Mouse (Mus musculus): ENCODE results near the gene Trabd2b. TPM values are rescaled to one million over a fixed set of nuclear protein-coding genes. Genes with fewer than 3 reads are reported as not detected.
A peak's percentile ranks its signal among the peaks of the same experiment; 100 is the strongest.

Trabd2b gene
- total and polyA plus RNA-seq, 2 experiments from 2014 or later: 4.5 to 10.5 TPM

DNA sequence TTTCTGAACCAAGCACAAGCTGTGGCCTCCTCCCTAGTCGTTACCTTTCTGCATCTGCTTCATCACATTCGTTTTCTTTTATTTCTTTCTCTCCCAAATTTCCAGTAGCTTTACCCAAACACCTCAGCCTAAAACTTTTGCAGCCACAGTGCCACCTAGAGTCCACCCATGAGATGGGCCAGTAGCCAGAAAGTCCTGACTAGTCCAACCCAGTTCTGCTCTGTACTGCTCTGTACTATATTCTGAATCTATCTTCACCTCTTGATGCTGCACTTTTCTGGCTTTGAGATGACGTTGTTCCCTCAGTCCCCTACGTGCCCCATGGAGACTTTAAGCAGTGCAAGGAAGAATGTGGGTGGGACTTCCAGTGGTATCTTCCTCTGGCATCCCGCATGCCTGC, 229.4 kb downstream of the Trabd2b start:
- H3K4me3 ChIP-seq (ENCODE audit: low read depth, low read length): no peak overlapping the region
- DNase-seq (ENCODE audit: low spot score) (peak; percentile 58), ATAC-seq (ENCODE audit: insufficient read depth, low read depth) (peak; percentile 57)
- no peak overlapping the region for H3K27ac ChIP-seq (ENCODE audit: low read depth)
- TF ChIP-seq EP300 (IDR thresholded peaks at IDR 0.05; ENCODE audit: low read depth): no peak
- TF ChIP-seq CTCF (IDR thresholded peaks at IDR 0.05; ENCODE audit: low read depth): peak; percentile 76
- no peaks in the 10 kb centered on the region for H3K9me3 ChIP-seq (replicated peaks; ENCODE audit: control insufficient read depth, low read length)
- 0 out of 2 replicates have a peak, but pooled peaks cover 12% of the 10 kb centered on the region for H3K27me3 ChIP-seq (ENCODE audit: control insufficient read depth, insufficient read depth, low read length)
- H3K36me3 ChIP-seq (replicated peaks; ENCODE audit: control insufficient read depth, insufficient read depth, low read length): no peaks in the 10 kb centered on the region
- no peak overlapping the region for H3K4me2 ChIP-seq (ENCODE audit: low read depth, low read length)
- no peaks in the 10 kb centered on the region for H3K4me1 ChIP-seq (ENCODE audit: control insufficient read depth, insufficient read depth)
- no peak overlapping the region for H3K9ac ChIP-seq (replicated peaks; ENCODE audit: low read depth, low read length)
- 18% methylated on average over 5 of the region's 5 CpGs for WGBS

DNA sequence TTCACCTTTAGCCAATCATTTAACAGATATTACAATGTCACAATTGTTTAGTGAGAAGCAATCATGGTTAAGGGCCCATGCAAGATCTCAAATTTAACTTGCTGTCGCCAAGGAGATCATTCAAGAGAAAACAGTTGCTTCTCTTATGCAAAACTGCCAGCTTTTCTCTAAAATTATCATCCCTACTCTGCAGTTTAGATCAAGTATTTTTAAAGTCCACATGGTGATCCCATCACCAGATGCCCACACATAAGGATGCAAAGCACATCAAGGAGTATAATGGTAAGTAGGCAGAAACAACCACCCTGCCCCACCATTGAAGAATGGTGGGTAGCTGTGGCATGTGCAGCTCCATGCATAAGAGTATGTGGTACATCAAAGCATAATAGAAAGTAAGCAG, 229.8 kb downstream of the Trabd2b start:
- ATAC-seq (ENCODE audit: insufficient read depth, low read depth) (no peak), DNase-seq (ENCODE audit: low spot score) (no peak)
- H3K9me3 ChIP-seq (replicated peaks; ENCODE audit: control insufficient read depth, low read length): no peaks in the 10 kb centered on the region
- H3K36me3 ChIP-seq (replicated peaks; ENCODE audit: control insufficient read depth, insufficient read depth, low read length): no peaks in the 10 kb centered on the region
- no peak overlapping the region for H3K4me3 ChIP-seq (ENCODE audit: low read depth, low read length)
- H3K4me2 ChIP-seq (ENCODE audit: low read depth, low read length): no peak overlapping the region
- H3K27ac ChIP-seq (ENCODE audit: low read depth): no peak overlapping the region
- H3K27me3 ChIP-seq (ENCODE audit: control insufficient read depth, insufficient read depth, low read length): 0 out of 2 replicates have a peak, but pooled peaks cover 12% of the 10 kb centered on the region
- H3K4me1 ChIP-seq (ENCODE audit: control insufficient read depth, insufficient read depth): no peaks in the 10 kb centered on the region
- TF ChIP-seq CTCF (IDR thresholded peaks at IDR 0.05; ENCODE audit: low read depth): no peak
- TF ChIP-seq EP300 (IDR thresholded peaks at IDR 0.05; ENCODE audit: low read depth): no peak
- WGBS: 89% methylated on average over 1 of the region's 1 CpGs
- H3K9ac ChIP-seq (replicated peaks; ENCODE audit: low read depth, low read length): no peak overlapping the region

DNA sequence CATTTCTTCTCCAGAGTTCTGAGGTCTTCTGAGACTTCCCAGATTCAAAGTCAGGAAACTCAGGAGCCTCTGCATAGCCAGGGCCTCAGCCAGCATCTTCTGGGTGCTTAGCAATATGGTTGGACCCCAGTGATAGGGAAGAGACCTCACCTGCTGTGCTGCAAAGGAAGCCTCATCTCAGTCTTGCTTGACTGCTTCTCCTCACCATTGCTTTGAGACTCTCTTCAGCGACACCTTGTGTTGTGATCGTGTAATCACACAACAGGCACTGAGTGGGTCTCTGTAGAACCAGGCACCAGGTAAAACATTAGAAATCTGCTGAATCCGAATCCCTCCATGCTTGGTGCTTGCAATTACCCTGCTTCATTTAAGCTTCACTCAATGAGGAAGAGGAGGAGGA, 230.6 kb downstream of the Trabd2b start:
- DNase-seq (ENCODE audit: low spot score) (no peak), ATAC-seq (ENCODE audit: insufficient read depth, low read depth) (0 out of 2 replicates have a peak, but pooled peaks have one; percentile 20)
- 7% methylated on average over 3 of the region's 3 CpGs for WGBS
- no peaks in the 10 kb centered on the region for H3K9me3 ChIP-seq (replicated peaks; ENCODE audit: control insufficient read depth, low read length)
- H3K4me3 ChIP-seq (ENCODE audit: low read depth, low read length): no peak overlapping the region
- H3K4me2 ChIP-seq (ENCODE audit: low read depth, low read length): no peak overlapping the region
- H3K4me1 ChIP-seq (ENCODE audit: control insufficient read depth, insufficient read depth): no peaks in the 10 kb centered on the region
- no peaks in the 10 kb centered on the region for H3K36me3 ChIP-seq (replicated peaks; ENCODE audit: control insufficient read depth, insufficient read depth, low read length)
- no peak overlapping the region for H3K27ac ChIP-seq (ENCODE audit: low read depth)
- no peak overlapping the region for H3K9ac ChIP-seq (replicated peaks; ENCODE audit: low read depth, low read length)
- peaks cover 16% of the 10 kb centered on the region for H3K27me3 ChIP-seq (ENCODE audit: control insufficient read depth, insufficient read depth, low read length)
- TF ChIP-seq EP300 (IDR thresholded peaks at IDR 0.05; ENCODE audit: low read depth) (no peak), CTCF (IDR thresholded peaks at IDR 0.05; ENCODE audit: low read depth) (peak; percentile 81)

DNA sequence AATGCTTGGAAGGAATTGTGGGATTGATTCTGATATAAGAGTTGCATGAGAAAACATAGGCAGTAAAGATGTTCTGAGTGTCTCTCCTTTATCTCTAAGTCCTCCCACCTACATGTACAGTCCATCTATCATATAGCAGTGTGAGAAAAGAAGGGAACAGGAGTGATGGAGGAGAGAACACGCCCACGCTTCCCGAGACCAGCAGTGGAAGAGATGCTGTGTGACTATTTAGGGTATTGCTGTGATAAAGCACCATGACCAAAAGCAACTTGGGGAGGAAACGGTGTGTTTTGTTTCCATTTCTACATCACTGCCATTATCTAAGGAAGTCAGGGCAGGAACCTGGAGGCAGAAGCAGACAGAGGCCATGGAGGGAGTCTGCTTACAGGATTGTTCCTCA, 235.9 kb downstream of the Trabd2b start:
- H3K4me3 ChIP-seq (ENCODE audit: low read depth, low read length): no peak overlapping the region
- H3K27ac ChIP-seq (ENCODE audit: low read depth): no peak overlapping the region
- H3K27me3 ChIP-seq (ENCODE audit: control insufficient read depth, insufficient read depth, low read length): peaks cover 26% of the 10 kb centered on the region
- DNase-seq (ENCODE audit: low spot score): no peak
- no peak overlapping the region for H3K4me2 ChIP-seq (ENCODE audit: low read depth, low read length)
- no peak for ATAC-seq (ENCODE audit: insufficient read depth, low read depth)
- TF ChIP-seq CTCF (IDR thresholded peaks at IDR 0.05; ENCODE audit: low read depth) (no peak), EP300 (IDR thresholded peaks at IDR 0.05; ENCODE audit: low read depth) (no peak)
- no peaks in the 10 kb centered on the region for H3K36me3 ChIP-seq (replicated peaks; ENCODE audit: control insufficient read depth, insufficient read depth, low read length)
- WGBS: 61% methylated on average over 4 of the region's 4 CpGs
- no peak overlapping the region for H3K9ac ChIP-seq (replicated peaks; ENCODE audit: low read depth, low read length)
- no peaks in the 10 kb centered on the region for H3K4me1 ChIP-seq (ENCODE audit: control insufficient read depth, insufficient read depth)
- no peaks in the 10 kb centered on the region for H3K9me3 ChIP-seq (replicated peaks; ENCODE audit: control insufficient read depth, low read length)

DNA sequence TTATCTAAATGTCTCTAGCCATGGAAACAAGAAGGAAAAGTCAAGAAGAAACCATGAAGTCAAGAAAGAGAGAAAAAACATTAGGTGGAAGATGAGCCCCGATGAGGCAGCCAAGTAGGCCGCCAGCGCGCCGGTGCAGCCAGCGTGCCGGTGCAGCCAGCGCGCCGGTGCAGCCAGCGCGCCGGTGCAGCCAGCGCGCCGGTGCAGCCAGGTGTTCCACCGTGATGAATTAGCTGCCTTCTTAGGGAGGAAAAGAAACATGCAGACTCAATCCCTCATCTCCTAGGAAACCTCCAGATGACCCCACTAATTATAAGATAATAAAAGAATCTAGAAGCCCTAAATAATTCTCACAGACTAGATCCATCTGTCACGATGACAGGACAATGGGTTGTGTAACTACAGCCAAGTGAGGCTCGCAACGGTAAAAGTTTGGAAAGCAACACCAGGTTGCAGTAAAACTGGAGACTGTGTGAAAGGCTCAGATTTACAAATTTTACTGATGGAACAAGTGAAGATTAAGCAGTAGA, 237.2 kb downstream of the Trabd2b start:
- Histone ChIP-seq H3K27me3 (ENCODE audit: control insufficient read depth, insufficient read depth, low read length) (peaks cover 36% of the 10 kb centered on the region), H3K4me3 (ENCODE audit: low read depth, low read length) (no peak overlapping the region), H3K9me3 (replicated peaks; ENCODE audit: control insufficient read depth, low read length) (no peaks in the 10 kb centered on the region), H3K4me1 (ENCODE audit: control insufficient read depth, insufficient read depth) (no peaks in the 10 kb centered on the region), H3K36me3 (replicated peaks; ENCODE audit: control insufficient read depth, insufficient read depth, low read length) (no peaks in the 10 kb centered on the region), H3K4me2 (ENCODE audit: low read depth, low read length) (no peak overlapping the region), H3K27ac (ENCODE audit: low read depth) (no peak overlapping the region), H3K9ac (replicated peaks; ENCODE audit: low read depth, low read length) (no peak overlapping the region)
- ATAC-seq (ENCODE audit: insufficient read depth, low read depth): no peak
- TF ChIP-seq EP300 (IDR thresholded peaks at IDR 0.05; ENCODE audit: low read depth) (no peak), CTCF (IDR thresholded peaks at IDR 0.05; ENCODE audit: low read depth) (no peak)
- DNase-seq (ENCODE audit: low spot score): no peak
- 72% methylated on average over 20 of the region's 20 CpGs for WGBS

DNA sequence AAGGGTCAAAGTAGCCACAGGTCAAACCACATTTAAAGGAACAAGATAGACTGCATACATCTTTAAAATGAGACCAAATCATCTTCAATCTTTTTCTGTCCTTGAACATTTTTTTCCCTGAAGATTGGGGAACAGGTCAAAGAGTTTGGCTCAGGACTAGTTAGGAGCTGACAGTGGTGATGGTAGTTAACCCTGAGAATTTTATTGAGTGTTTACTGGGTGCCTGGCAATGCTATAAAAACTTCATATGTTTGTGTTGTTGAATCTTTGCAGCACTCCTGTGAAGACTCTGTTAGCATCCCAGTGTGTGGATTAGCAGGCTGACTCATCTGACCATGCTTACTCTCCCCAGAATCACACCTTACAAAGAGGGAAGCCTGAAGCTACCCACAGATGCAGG, 238.8 kb downstream of the Trabd2b start:
- no peak overlapping the region for H3K9ac ChIP-seq (replicated peaks; ENCODE audit: low read depth, low read length)
- H3K36me3 ChIP-seq (replicated peaks; ENCODE audit: control insufficient read depth, insufficient read depth, low read length): no peaks in the 10 kb centered on the region
- DNase-seq (ENCODE audit: low spot score) (no peak), ATAC-seq (ENCODE audit: insufficient read depth, low read depth) (no peak)
- H3K9me3 ChIP-seq (replicated peaks; ENCODE audit: control insufficient read depth, low read length): no peaks in the 10 kb centered on the region
- H3K27ac ChIP-seq (ENCODE audit: low read depth): no peak overlapping the region
- no peak overlapping the region for H3K4me3 ChIP-seq (ENCODE audit: low read depth, low read length)
- no peak for TF ChIP-seq CTCF (IDR thresholded peaks at IDR 0.05; ENCODE audit: low read depth)
- no peak for TF ChIP-seq EP300 (IDR thresholded peaks at IDR 0.05; ENCODE audit: low read depth)
- peaks cover 43% of the 10 kb centered on the region for H3K27me3 ChIP-seq (ENCODE audit: control insufficient read depth, insufficient read depth, low read length)
- H3K4me2 ChIP-seq (ENCODE audit: low read depth, low read length): no peak overlapping the region
- no peaks in the 10 kb centered on the region for H3K4me1 ChIP-seq (ENCODE audit: control insufficient read depth, insufficient read depth)

All from heart, postnatal 0 days (tissue).